Mouse (Mus musculus): Measurements from ENCODE around the gene Jam3. TPM values are rescaled to one million over a fixed set of nuclear protein-coding genes. Genes with fewer than 3 reads are reported as not detected.

Gene Jam3
- total RNA-seq (2021) = 10 to 100 TPM; 28.7 to 34.4 TPM
- long read RNA-seq, experiment 1, transcript Jam3-201 (9 exons, 1,942 nt) = major isoform, 33 of 44 reads
- long read RNA-seq, experiment 1, partial matches to known transcripts = 2 of 44 reads
- long read RNA-seq, experiment 1, other reads (novel, unspliced or antisense) = 8 of 44 reads
- long read RNA-seq, experiment 2, transcript Jam3-201 (9 exons, 1,942 nt) = major isoform, 34 of 38 reads
- long read RNA-seq, experiment 2, partial matches to known transcripts = 1 of 38 reads
- long read RNA-seq, experiment 2, other reads (novel, unspliced or antisense) = 3 of 38 reads

GRCm38 (mm10) chr9:27154763-27155530 is at the start of gene Jam3:
Gene Jam3, minus strand, starts transcription at chr9:27155421.
- DNase-seq = peak; percentile 94

GRCm38 (mm10) chr9:27204201-27204600 is 49.0 kb upstream of the Jam3 start:
- DNase-seq = no peak

GRCm38 (mm10) chr9:27203134-27203533 is 47.9 kb upstream of the Jam3 start:
- DNase-seq = no peak

- no peak for DNase-seq
These were observed 46.4 kb upstream of the Jam3 start for GRCm38 (mm10) chr9:27201472-27202219.

- no peak for DNase-seq
These were observed 38.4 kb upstream of the Jam3 start for GRCm38 (mm10) chr9:27193592-27194080.

- no peak for DNase-seq
These were observed 37.8 kb upstream of the Jam3 start for GRCm38 (mm10) chr9:27192761-27193591.

- DNase-seq = peak; percentile 77
These were observed 37.0 kb upstream of the Jam3 start for GRCm38 (mm10) chr9:27192001-27192760.

GRCm38 (mm10) chr9:27191501-27191981 is 36.3 kb upstream of the Jam3 start:
- peak; percentile 36 for DNase-seq

- DNase-seq = no peak
These were observed 35.2 kb upstream of the Jam3 start for GRCm38 (mm10) chr9:27190461-27190860.

GRCm38 (mm10) chr9:27189306-27189705 is 34.1 kb upstream of the Jam3 start:
- DNase-seq = peak; percentile 64

GRCm38 (mm10) chr9:27188677-27189241 is 33.5 kb upstream of the Jam3 start:
- DNase-seq = no peak

GRCm38 (mm10) chr9:27185820-27186219 is 30.6 kb upstream of the Jam3 start:
- DNase-seq = no peak

GRCm38 (mm10) chr9:27182087-27182486 is 26.9 kb upstream of the Jam3 start:
- DNase-seq = no peak

GRCm38 (mm10) chr9:27180492-27180891 is 25.3 kb upstream of the Jam3 start:
- DNase-seq = no peak

- DNase-seq = no peak
These were observed 23.7 kb upstream of the Jam3 start for GRCm38 (mm10) chr9:27178935-27179334.

GRCm38 (mm10) chr9:27176154-27176553 is 20.9 kb upstream of the Jam3 start:
- peak; percentile 37 for DNase-seq

GRCm38 (mm10) chr9:27175682-27176081 is 20.5 kb upstream of the Jam3 start:
- DNase-seq = no peak

- DNase-seq = no peak
These were observed 20.0 kb upstream of the Jam3 start for GRCm38 (mm10) chr9:27175241-27175640.

GRCm38 (mm10) chr9:27174079-27174478 is 18.9 kb upstream of the Jam3 start:
- DNase-seq = peak; percentile 38

GRCm38 (mm10) chr9:27173646-27174045 is 18.4 kb upstream of the Jam3 start:
- no peak for DNase-seq
